Mouse (Mus musculus): ENCODE data around the gene Cnnm2.

- TF ChIP-seq MAX (IDR thresholded peaks at IDR 0.05; ENCODE audit: low read length) (no peak), CTCF (IDR thresholded peaks at IDR 0.05 in 2 of 3, conservative IDR thresholded peaks at IDR 0.05 in 1 of 3; ENCODE audit: control insufficient read depth in 1 of 3, insufficient read depth in 1 of 3, low read depth in 2 of 3, low read length in 3 of 3, poor library complexity in 1 of 3, severe bottlenecking in 1 of 3) (no peak), POLR2A (IDR thresholded peaks at IDR 0.05; ENCODE audit: control insufficient read depth in 1 of 2, insufficient read depth in 1 of 2, low read depth in 1 of 2, low read length in 2 of 2, poor library complexity in 1 of 2) (no peak), HCFC1 (IDR thresholded peaks at IDR 0.05; ENCODE audit: low read depth, low read length) (no peak), CHD1 (IDR thresholded peaks at IDR 0.05; ENCODE audit: low read depth, low read length) (no peak), EP300 (IDR thresholded peaks at IDR 0.05; ENCODE audit: low read depth in 1 of 2, low read length in 2 of 2) (no peak)
These were observed 24.3 kb upstream of the Cnnm2 start for GRCm38 (mm10) chr19:46737106-46737505.
